Mouse (Mus musculus) neural tube, embryonic 11.5 days (tissue): ENCODE measurements at regions not wholly inside any gene's neighbourhood (a gene's known extent, or its start where the extent isn't known, plus 50 kb on each side); places are given as distances from the start of the nearest gene placed in this dataset.

Experiments used
- ATAC-seq: fragments of 200-750 bp; cut with Nextera tagmentation; 2 replicates; pipeline ENCODE4 v1.8.0; 2017; ENCODE audit warnings: moderate number of reproducible peaks, mild to moderate bottlenecking, moderate TSS enrichment, moderate library complexity; ENCODE audit not compliant: insufficient read depth, low FRiP score, low TSS enrichment
- DNase-seq: peaks from one replicate; pipeline ENCODE4 v3.0.0-alpha.2; 2015; ENCODE audit warnings: low spot score
- H3K27ac ChIP-seq: fragments of 300-500 bp; sonication (generic); 2 replicates; pipeline ENCODE4 v1.5.1; 2014; ENCODE audit warnings: low read depth, mild to moderate bottlenecking, low read length
- H3K27me3 ChIP-seq: fragments of 300-500 bp; sonication (generic); 2 replicates; pipeline ENCODE4 v1.6.1; 2014; ENCODE audit warnings: mild to moderate bottlenecking, low read length, mixed read lengths; ENCODE audit not compliant: control insufficient read depth, insufficient read depth
- H3K36me3 ChIP-seq: fragments of 300-500 bp; sonication (generic); 2 replicates; pipeline ENCODE4 v1.6.1; 2014; ENCODE audit warnings: mild to moderate bottlenecking, low read length, moderate library complexity, mixed read lengths; ENCODE audit not compliant: control insufficient read depth, insufficient read depth
- H3K4me1 ChIP-seq: fragments of 300-500 bp; sonication (generic); 2 replicates; pipeline ENCODE4 v1.6.1; 2014; ENCODE audit warnings: low read length, mixed read lengths; ENCODE audit not compliant: control insufficient read depth, insufficient read depth
- H3K4me2 ChIP-seq: fragments of 300-500 bp; sonication (generic); 2 replicates; pipeline ENCODE4 v1.6.1; 2014; ENCODE audit warnings: low read depth, mild to moderate bottlenecking, moderate library complexity
- H3K4me3 ChIP-seq: fragments of 300-500 bp; sonication (generic); 2 replicates; pipeline ENCODE4 v1.5.1; 2014; ENCODE audit warnings: low read depth, low read length
- H3K9ac ChIP-seq: fragments of 300-500 bp; sonication (generic); 2 replicates; pipeline ENCODE4 v1.6.1; 2014; ENCODE audit warnings: mild to moderate bottlenecking, low read length
- H3K9me3 ChIP-seq: fragments of 300-500 bp; sonication (generic); 2 replicates; pipeline ENCODE4 v1.6.1; 2016; ENCODE audit warnings: low read length; ENCODE audit not compliant: control insufficient read depth
- WGBS: fragments of 180-500 bp; shearing (Covaris S2); extraction: QIAGEN DNeasy Blood & Tissue Kit; methylation state at CpG from one replicate; pipeline ENCODE4 v1.1.7; 2014; 5-methylcytosine and 5-hydroxymethylcytosine counted together

DNA sequence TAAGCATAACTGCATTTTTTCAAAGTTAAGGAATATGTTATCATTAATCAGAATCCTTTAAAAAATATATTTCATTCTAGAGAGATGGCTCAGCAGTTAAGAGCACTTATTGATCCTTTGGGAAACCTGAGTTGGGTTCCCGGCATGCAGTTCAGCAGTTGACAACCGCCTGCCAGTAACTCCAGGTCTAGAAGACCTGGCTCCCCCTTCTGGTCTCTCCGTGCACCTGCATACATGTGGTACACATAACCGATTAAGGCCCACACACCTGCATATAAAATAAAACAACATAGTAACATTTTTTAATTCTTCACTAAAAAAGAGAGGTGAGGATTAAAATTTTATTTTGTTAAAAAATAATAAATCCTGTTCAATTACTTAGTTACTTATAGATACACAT lies 89.7 kb upstream of the Hmga2 start:
- H3K27ac ChIP-seq, result no peak overlapping the region

DNA sequence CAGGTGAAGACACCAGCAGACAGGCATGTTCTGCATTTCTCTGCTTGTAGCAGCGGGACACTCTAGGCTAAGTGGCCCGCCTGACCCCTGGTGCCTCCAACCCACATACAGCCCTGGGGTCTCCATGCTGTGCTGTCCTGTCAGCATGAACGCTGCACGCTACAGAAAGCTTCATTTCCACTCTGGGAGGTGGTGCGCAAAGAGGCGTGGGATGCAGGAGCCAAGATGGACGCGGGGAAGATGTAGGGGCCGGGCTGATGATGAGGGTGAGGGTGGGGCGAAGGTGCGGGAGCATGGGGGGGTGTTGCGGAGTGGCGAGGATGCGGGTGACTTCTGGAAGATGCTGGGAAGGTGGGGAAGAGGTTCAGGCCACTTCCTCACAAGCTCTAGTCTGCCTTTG lies 88.6 kb upstream of the Hmga2 start:
- no peak overlapping the region for H3K9ac ChIP-seq
- H3K9me3 ChIP-seq, result no peaks in the 10 kb centered on the region
- peak overlapping the region; percentile 31 for H3K4me2 ChIP-seq
- no peaks in the 10 kb centered on the region for H3K27me3 ChIP-seq
- DNase-seq, result no peak
- no peak for ATAC-seq
- no peak overlapping the region for H3K4me3 ChIP-seq
- no peaks in the 10 kb centered on the region for H3K36me3 ChIP-seq
- 21% methylated on average over 14 of the region's 14 CpGs for WGBS
- peaks cover 2% of the 10 kb centered on the region; the same call in 1 of the 2 replicates for H3K4me1 ChIP-seq
- H3K27ac ChIP-seq, result no peak overlapping the region

More for the DNA sequence above, 89.7 kb upstream of the Hmga2 start:
- no peak overlapping the region for H3K4me3 ChIP-seq
- no peak overlapping the region for H3K9ac ChIP-seq
- 95% methylated on average over 4 of the region's 4 CpGs for WGBS
- H3K9me3 ChIP-seq, result no peaks in the 10 kb centered on the region
- H3K36me3 ChIP-seq, result no peaks in the 10 kb centered on the region
- no peak for DNase-seq
- no peaks in the 10 kb centered on the region for H3K27me3 ChIP-seq
- H3K4me1 ChIP-seq, result peaks cover 2% of the 10 kb centered on the region; the same call in 1 of the 2 replicates
- no peak overlapping the region for H3K4me2 ChIP-seq
- ATAC-seq, result no peak

DNA sequence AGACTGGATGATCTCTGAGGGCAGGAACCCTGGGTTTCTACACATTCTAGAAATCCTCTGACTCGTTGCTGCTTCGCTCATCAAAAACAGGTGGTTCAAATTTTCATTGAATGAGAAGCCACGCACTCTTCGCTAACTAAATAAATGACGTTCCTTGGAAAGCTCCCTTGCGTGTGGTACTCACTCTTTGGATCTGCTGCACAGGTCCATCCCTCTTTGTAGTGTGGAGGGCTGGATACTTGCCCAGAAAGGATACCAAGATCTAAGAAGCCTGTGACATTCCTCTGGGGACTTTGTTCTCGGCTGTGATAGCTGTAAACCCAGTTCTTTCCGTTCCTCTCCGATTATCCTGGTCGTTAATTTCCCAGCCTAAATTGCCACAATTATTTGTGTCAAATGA lies 87.7 kb upstream of the Hmga2 start:
- Histone ChIP-seq H3K4me2 (no peak overlapping the region), H3K4me3 (no peak overlapping the region), H3K36me3 (no peaks in the 10 kb centered on the region), H3K4me1 (peaks cover 2% of the 10 kb centered on the region; the same call in 1 of the 2 replicates), H3K27ac (no peak overlapping the region), H3K9me3 (no peaks in the 10 kb centered on the region), H3K27me3 (no peaks in the 10 kb centered on the region), H3K9ac (no peak overlapping the region)
- DNase-seq (no peak), ATAC-seq (no peak)
- WGBS, result 30% methylated on average over 10 of the region's 10 CpGs

DNA sequence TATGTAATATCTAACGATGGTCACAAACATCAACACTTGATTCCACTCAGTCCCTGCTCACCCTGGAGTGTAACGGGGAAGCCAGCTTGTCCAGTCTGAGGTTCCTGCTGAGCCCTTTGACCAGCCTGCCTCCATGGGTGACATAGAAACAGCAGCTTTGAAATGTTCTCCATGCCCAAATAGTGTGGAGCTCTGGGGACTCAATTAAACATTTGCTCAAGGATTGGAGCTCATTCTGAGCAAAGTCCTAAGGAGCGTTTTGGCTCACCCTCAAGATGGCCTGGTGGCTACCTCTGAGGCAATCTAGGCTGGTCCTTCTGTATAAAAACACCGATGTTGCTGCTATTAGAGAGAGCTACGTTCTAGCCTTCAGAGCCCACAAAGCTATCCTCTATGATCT lies 85.6 kb upstream of the Hmga2 start:
- no peak for DNase-seq
- no peaks in the 10 kb centered on the region for H3K27me3 ChIP-seq
- H3K27ac ChIP-seq, result no peak overlapping the region
- no peak overlapping the region for H3K9ac ChIP-seq
- no peak overlapping the region for H3K4me3 ChIP-seq
- H3K4me2 ChIP-seq, result no peak overlapping the region
- peaks cover 2% of the 10 kb centered on the region; the same call in 1 of the 2 replicates for H3K4me1 ChIP-seq
- H3K36me3 ChIP-seq, result no peaks in the 10 kb centered on the region
- WGBS, result 92% methylated on average over 5 of the region's 5 CpGs
- ATAC-seq, result no peak
- H3K9me3 ChIP-seq, result no peaks in the 10 kb centered on the region

DNA sequence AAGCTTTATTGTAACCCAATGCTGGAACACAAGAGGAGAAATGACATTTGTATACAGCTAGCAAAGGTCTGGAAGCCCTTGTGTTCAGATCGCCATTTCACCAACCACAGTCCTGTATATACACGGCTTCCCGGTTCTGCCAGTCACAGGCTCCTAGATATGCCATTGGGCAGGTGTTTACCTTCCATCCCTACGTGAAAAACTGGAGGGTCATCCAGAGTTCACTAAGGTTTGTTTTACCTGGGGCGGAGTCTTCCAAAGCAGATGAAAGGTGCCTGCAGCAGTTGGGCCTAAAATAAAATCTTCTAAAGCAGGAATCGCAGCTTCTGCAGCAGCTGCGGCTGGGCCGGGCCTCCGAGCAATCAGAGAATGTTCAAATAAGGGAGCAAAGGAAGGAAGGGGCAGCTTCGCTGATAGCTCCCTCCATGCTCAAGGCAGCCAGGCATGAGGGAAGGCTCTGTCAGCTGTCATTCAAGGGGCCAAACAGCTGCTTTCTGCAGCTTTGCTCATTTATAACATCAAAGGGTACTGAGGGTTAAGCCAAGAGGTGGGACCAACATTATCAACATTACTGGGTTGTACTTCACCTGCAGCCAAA lies 81.7 kb upstream of the Hmga2 start:
- Histone ChIP-seq H3K9me3 (no peaks in the 10 kb centered on the region), H3K27me3 (no peaks in the 10 kb centered on the region), H3K27ac (no peak overlapping the region), H3K9ac (no peak overlapping the region), H3K4me3 (no peak overlapping the region), H3K4me1 (no peaks in the 10 kb centered on the region), H3K4me2 (no peak overlapping the region), H3K36me3 (no peaks in the 10 kb centered on the region)
- DNase-seq (no peak), ATAC-seq (no peak)
- 59% methylated on average over 10 of the region's 10 CpGs for WGBS

DNA sequence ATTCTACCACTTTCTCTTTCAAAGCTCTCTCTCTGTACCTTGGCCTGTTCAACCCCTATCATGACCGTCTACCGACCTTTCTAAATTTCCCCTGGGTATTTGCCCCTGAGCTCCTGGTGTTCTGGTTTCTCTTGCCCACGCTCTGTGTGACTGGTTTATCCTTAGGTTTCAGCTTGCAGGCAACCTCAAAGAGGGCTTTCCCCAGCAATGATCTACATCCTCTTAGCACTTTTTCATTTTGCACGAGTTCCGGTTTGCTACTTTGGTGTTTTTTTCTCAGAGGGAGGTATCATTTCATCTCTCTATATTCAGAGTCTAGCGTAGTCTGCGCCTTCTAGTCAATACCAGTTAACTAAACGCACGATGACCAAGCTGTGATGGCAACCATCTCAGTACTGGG lies 79.8 kb upstream of the Hmga2 start:
- Histone ChIP-seq H3K9ac (no peak overlapping the region), H3K36me3 (no peaks in the 10 kb centered on the region), H3K27me3 (no peaks in the 10 kb centered on the region), H3K9me3 (no peaks in the 10 kb centered on the region), H3K27ac (no peak overlapping the region), H3K4me2 (no peak overlapping the region), H3K4me1 (peaks cover 3% of the 10 kb centered on the region), H3K4me3 (no peak overlapping the region)
- 92% methylated on average over 9 of the region's 9 CpGs for WGBS
- no peak for ATAC-seq
- no peak for DNase-seq

DNA sequence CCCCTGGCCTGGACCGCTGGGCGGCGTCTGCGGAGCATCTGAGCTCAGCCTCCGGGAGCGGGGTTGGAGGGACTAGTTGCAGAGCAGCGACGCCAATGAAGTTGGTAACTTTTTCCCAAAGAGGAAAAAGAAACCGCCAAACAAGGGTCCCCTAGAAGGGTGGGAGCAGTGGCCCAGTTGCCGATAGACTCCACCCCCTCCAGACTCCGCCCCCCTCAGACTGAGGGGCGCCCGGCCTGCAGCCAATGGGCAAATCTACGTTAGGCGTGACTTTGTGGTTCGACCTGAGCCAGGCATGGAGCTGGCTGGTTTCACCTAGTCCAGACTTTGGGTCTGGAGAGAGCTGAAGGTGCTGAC lies 76.8 kb upstream of the Hmga2 start:
- under 1% methylated on average over 16 of the region's 16 CpGs for WGBS
- Histone ChIP-seq H3K4me3 (peak overlapping the region; percentile 49), H3K4me1 (peaks cover 5% of the 10 kb centered on the region), H3K9me3 (no peaks in the 10 kb centered on the region), H3K27ac (peak overlapping the region; percentile 67), H3K36me3 (no peaks in the 10 kb centered on the region), H3K9ac (peak overlapping the region; percentile 65), H3K27me3 (no peaks in the 10 kb centered on the region), H3K4me2 (peak overlapping the region; percentile 96)
- ATAC-seq, result peak; percentile 82
- peak; percentile 81 for DNase-seq

DNA sequence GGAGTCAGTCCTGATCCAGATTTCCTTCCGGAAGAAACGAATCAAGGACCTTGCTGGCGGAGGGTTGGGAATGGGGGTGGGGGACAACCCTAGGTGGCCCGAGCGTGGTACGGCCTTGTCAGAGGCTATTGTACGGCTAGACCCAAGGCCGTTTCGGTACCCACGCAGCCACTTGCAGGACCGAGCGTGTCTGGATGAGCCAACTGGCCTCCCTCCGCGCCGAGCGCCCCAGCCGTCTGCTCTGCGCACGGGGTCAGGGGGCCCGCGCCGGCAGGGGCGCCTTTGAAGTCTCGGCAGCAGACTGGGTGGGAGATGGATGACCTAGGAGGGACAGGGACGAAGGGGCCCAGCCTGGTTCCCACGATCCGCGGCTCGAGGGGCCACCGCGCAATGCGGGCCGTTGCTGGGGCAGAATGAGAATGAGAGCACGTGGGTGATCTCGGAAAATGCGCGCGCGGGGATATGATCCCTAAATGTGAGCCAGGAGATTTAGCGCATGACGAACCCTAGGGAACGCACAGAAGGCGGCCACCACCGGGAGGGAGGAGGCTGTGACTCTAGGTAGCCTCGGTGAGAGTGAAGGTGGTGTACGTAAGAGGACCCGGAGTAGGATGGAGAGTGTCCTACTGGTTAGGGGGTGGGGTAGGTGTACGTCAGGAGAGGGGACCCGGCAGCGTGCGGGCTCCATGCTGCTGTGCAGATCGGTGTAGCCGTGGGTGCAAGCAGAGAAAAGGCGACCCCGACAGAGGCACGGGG lies 76.2 kb upstream of the Hmga2 start:
- Histone ChIP-seq H3K27me3 (no peaks in the 10 kb centered on the region), H3K4me3 (peak overlapping the region; percentile 49), H3K4me2 (peak overlapping the region; percentile 96), H3K36me3 (no peaks in the 10 kb centered on the region), H3K4me1 (peaks cover 5% of the 10 kb centered on the region), H3K9ac (peak overlapping the region; percentile 65), H3K9me3 (no peaks in the 10 kb centered on the region), H3K27ac (peak overlapping the region; percentile 67)
- under 1% methylated on average over 56 of the region's 56 CpGs for WGBS
- ATAC-seq (peak; percentile 86), DNase-seq (peak; percentile 81)

DNA sequence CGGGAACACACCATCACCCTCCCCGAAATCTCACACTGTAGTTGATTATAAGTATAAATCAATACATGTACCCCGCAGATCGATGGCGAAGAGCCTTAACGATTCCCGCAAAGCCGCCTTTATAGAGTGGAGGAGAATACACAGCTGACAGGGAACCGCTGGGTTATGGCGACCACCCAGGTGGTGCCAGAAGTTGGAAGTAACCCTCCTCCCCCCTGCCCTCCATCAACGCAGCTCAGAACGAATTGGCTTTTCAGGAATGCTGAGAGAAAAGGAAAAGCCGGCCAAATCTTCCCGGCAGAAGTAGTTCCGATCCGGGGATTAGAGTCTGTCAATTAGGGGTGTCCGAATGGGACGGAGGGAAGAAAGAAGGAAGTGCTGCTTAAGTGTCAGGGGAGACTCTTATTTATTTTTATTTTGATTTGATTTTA lies 75.6 kb upstream of the Hmga2 start:
- DNase-seq (peak; percentile 64), ATAC-seq (peak; percentile 57; the same call in 1 of the 2 replicates)
- H3K4me1 ChIP-seq, result peaks cover 5% of the 10 kb centered on the region
- no peaks in the 10 kb centered on the region for H3K9me3 ChIP-seq
- H3K36me3 ChIP-seq, result no peaks in the 10 kb centered on the region
- peak overlapping the region; percentile 65; the same call in 1 of the 2 replicates for H3K9ac ChIP-seq
- under 1% methylated on average over 18 of the region's 18 CpGs for WGBS
- H3K4me3 ChIP-seq, result peak overlapping the region; percentile 49
- H3K4me2 ChIP-seq, result peak overlapping the region; percentile 96
- H3K27me3 ChIP-seq, result no peaks in the 10 kb centered on the region
- no peak overlapping the region for H3K27ac ChIP-seq
